18 mouse cellular contexts compared by ENCODE assay signal in genomic region chr1:180783580-180783928, GRCm38 (mm10). TPM values are rescaled to one million over a fixed set of nuclear protein-coding genes. Genes with fewer than 3 reads are reported as not detected.
DNase-seq lines count a peak whose midpoint lies in the region; ATAC-seq lines count a peak whose summit lies in the region.
"Had no signal": no experiment of that assay in that cellular context is flagged by ENCODE, and none has a peak within 500 bp of the region (broad histone marks: within the 10 kb centered on the region; RNA-seq: fewer than 3 reads in every experiment).

No protein-coding gene starts in this region.

- peaks cover 22% of the 10 kb centered on the region for H3K4me1 ChIP-seq in kidney, embryonic 16.5 days (ENCODE audit: insufficient read depth, low read length)
- peaks cover 9% of the 10 kb centered on the region; the same call in 1 of the 2 replicates for H3K4me1 ChIP-seq in hindbrain, embryonic 12.5 days
- H3K4me1 ChIP-seq in stomach, embryonic 15.5 days: 0 out of 2 replicates have a peak, but pooled peaks cover 2% of the 10 kb centered on the region
- H3K4me1 ChIP-seq: limb, embryonic 15.5 days; neural tube, embryonic 12.5 days had no signal

- H3K9ac ChIP-seq in kidney, embryonic 16.5 days (replicated peaks; ENCODE audit: low read length): no peak overlapping the region
- no peak overlapping the region for H3K9ac ChIP-seq in hindbrain, embryonic 12.5 days
- no peak overlapping the region for H3K9ac ChIP-seq in stomach, embryonic 15.5 days
- H3K9ac ChIP-seq: limb, embryonic 15.5 days; neural tube, embryonic 12.5 days had no signal

- no peak overlapping the region for H3K4me3 ChIP-seq in kidney, embryonic 16.5 days (ENCODE audit: low read length)
- no peak overlapping the region for H3K4me3 ChIP-seq in hindbrain, embryonic 12.5 days
- H3K4me3 ChIP-seq in stomach, embryonic 15.5 days (replicated peaks): no peak overlapping the region
- H3K4me3 ChIP-seq: gastrocnemius, adult 2 months; limb, embryonic 15.5 days; neural tube, embryonic 12.5 days had no signal

- no peaks in the 10 kb centered on the region for H3K36me3 ChIP-seq in kidney, embryonic 16.5 days (ENCODE audit: insufficient read depth, low read length)
- no peaks in the 10 kb centered on the region for H3K36me3 ChIP-seq in hindbrain, embryonic 12.5 days
- H3K36me3 ChIP-seq in stomach, embryonic 15.5 days: no peaks in the 10 kb centered on the region
- H3K36me3 ChIP-seq: limb, embryonic 15.5 days; neural tube, embryonic 12.5 days had no signal

- WGBS in kidney, embryonic 16.5 days: 24% methylated on average over 3 of the region's 3 CpGs
- WGBS in hindbrain, embryonic 12.5 days: 35% methylated on average over 3 of the region's 3 CpGs
- 41% methylated on average over 3 of the region's 3 CpGs for WGBS in stomach, embryonic 15.5 days

- H3K4me2 ChIP-seq in kidney, embryonic 16.5 days (replicated peaks; ENCODE audit: low read depth, low read length): no peak overlapping the region
- no peak overlapping the region for H3K4me2 ChIP-seq in hindbrain, embryonic 12.5 days (replicated peaks)
- H3K4me2 ChIP-seq in stomach, embryonic 15.5 days: no peak overlapping the region
- H3K4me2 ChIP-seq: limb, embryonic 15.5 days; neural tube, embryonic 12.5 days had no signal

- DNase-seq in adrenal gland, postnatal 36 days: peak; percentile 36 to 37
- DNase-seq in adrenal gland, postnatal 10 days: no peak
- DNase-seq in kidney, postnatal 10 days: no peak
- DNase-seq in left cerebral cortex, adult 18-20 months (ENCODE audit: low spot score in 2 of 2): no peak
- DNase-seq: cerebellum, postnatal 14 days; gastrocnemius, adult 2 months; heart, adult 18-20 months; heart, postnatal 14 days; lung, adult 18-20 months; lung, postnatal 36 days; midbrain, embryonic 14.5 days; thymus, postnatal 14 days had no signal

- H3K9me3 ChIP-seq in kidney, embryonic 16.5 days (ENCODE audit: low read length): peaks cover 6% of the 10 kb centered on the region
- H3K9me3 ChIP-seq in hindbrain, embryonic 12.5 days (replicated peaks): no peaks in the 10 kb centered on the region
- H3K9me3 ChIP-seq in stomach, embryonic 15.5 days: no peaks in the 10 kb centered on the region
- H3K9me3 ChIP-seq: limb, embryonic 15.5 days had no signal

- no peaks in the 10 kb centered on the region for H3K27me3 ChIP-seq in kidney, embryonic 16.5 days (ENCODE audit: insufficient read depth, low read length)
- no peaks in the 10 kb centered on the region for H3K27me3 ChIP-seq in hindbrain, embryonic 12.5 days
- H3K27me3 ChIP-seq in stomach, embryonic 15.5 days (replicated peaks): no peaks in the 10 kb centered on the region
- H3K27me3 ChIP-seq: limb, embryonic 15.5 days; neural tube, embryonic 12.5 days had no signal

- peak; percentile 46; the same call in 1 of the 2 replicates for ATAC-seq in kidney, embryonic 16.5 days (ENCODE audit: low FRiP score, low TSS enrichment)
- ATAC-seq in hindbrain, embryonic 12.5 days (ENCODE audit: low FRiP score): 0 out of 2 replicates have a peak, but pooled peaks have one; percentile 30
- ATAC-seq in stomach, embryonic 15.5 days (ENCODE audit: insufficient read depth, low FRiP score, low read depth): no peak
- ATAC-seq: forebrain, embryonic 16.5 days had no signal

- H3K27ac ChIP-seq in kidney, embryonic 16.5 days (ENCODE audit: low read length): peak overlapping the region; percentile 79
- peak overlapping the region; percentile 9; the same call in 1 of the 2 replicates for H3K27ac ChIP-seq in hindbrain, embryonic 12.5 days
- 0 out of 2 replicates have a peak overlapping the region, but pooled peaks have one; percentile 31 for H3K27ac ChIP-seq in stomach, embryonic 15.5 days
- H3K27ac ChIP-seq: gastrocnemius, adult 2 months; limb, embryonic 15.5 days; neural tube, embryonic 12.5 days had no signal

RNA-seq across cellular contexts. Expression of gene H3f3a, which starts 30.2 kb away (rescaled TPM):
- total RNA-seq in adrenal gland, postnatal 36 days (2021): 100 to 1,000 TPM; 680 to 813 TPM
- total RNA-seq in adrenal gland, postnatal 10 days (2021): 100 to 1,000 TPM; 809 to 834 TPM
- polyA plus RNA-seq in kidney, embryonic 16.5 days (2015; fragmentation: Nextera tagmentation; extraction: Ambion mirVana): 2,516 and 2,589 TPM in 2 replicates
- polyA plus RNA-seq in hindbrain, embryonic 12.5 days (2016; fragmentation: Nextera tagmentation; extraction: Ambion mirVana): 3,274 and 3,635 TPM in 2 replicates
- 1,924 and 2,089 TPM in 2 replicates for polyA plus RNA-seq in stomach, embryonic 15.5 days (2015; fragmentation: Nextera tagmentation; extraction: Ambion mirVana)
- total RNA-seq in left cerebral cortex, adult 18-20 months (2021): 100 to 1,000 TPM; 249 to 263 TPM

RNA-seq across cellular contexts. Expression of gene Acbd3, which starts 57.7 kb away (rescaled TPM):
- total RNA-seq in adrenal gland, postnatal 36 days (2021): 10 to 100 TPM; 48.6 to 54.3 TPM
- total RNA-seq in adrenal gland, postnatal 10 days (2021): 10 to 100 TPM; 38.9 to 40.6 TPM
- 22.7 and 23.3 TPM in 2 replicates for polyA plus RNA-seq in kidney, embryonic 16.5 days (2015; fragmentation: Nextera tagmentation; extraction: Ambion mirVana)
- polyA plus RNA-seq in hindbrain, embryonic 12.5 days (2016; fragmentation: Nextera tagmentation; extraction: Ambion mirVana): 31.5 and 32.7 TPM in 2 replicates
- 23.7 and 23.9 TPM in 2 replicates for polyA plus RNA-seq in stomach, embryonic 15.5 days (2015; fragmentation: Nextera tagmentation; extraction: Ambion mirVana)
- total RNA-seq in left cerebral cortex, adult 18-20 months (2021): 10 to 100 TPM; 36.3 to 36.7 TPM

Comparison
In these comparisons a context has a peak if more than half of its experiments do, and no peak if none do; other contexts are left out.
1. DNase-seq: peak in adrenal gland, postnatal 36 days (2 of 2); none in adrenal gland, postnatal 10 days (single experiment), kidney, postnatal 10 days (single experiment) and left cerebral cortex, adult 18-20 months (0 of 2).
2. H3K27ac ChIP-seq: peak in every context shown above with its lines; median percentile 79 in kidney, embryonic 16.5 days; 31 in stomach, embryonic 15.5 days; 9 in hindbrain, embryonic 12.5 days.